Mouse (Mus musculus): ENCODE data around the gene Prr13. TPM values are rescaled to one million over a fixed set of nuclear protein-coding genes. Genes with fewer than 3 reads are reported as not detected.

The Prr13 gene
- polyA plus RNA-seq, 1 experiment: 94.6 TPM

DNA sequence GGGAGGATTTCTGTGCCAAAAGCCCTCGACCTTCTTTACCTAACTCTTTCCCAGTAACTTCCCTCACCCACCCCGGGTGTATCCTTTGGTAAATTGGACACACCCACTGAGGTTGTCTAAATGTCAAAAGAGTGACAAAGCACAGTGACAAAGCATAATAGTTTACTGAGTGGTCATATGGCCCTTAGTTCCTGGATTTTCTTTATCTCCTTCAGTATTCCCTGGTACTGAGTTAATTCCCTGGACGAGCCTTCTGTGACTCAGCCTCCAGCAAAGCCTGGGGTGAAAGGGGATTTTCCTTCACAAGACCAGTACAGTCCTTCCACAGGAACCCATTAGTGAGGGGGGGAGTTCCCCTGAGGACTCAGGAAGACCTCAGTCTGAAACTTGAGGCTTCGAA is 2.1 kb downstream of the Prr13 start:
- no peak for TF ChIP-seq CTCF (IDR thresholded peaks at IDR 0.05; ENCODE audit: borderline replicate concordance, extremely low read depth, insufficient read depth, insufficient read length)
- no peak for TF ChIP-seq POLR2A (IDR thresholded peaks at IDR 0.05; ENCODE audit: borderline replicate concordance, extremely low read depth, insufficient read depth, insufficient read length, poor library complexity, severe bottlenecking)
- no peak for DNase-seq (ENCODE audit: low read depth)

DNA sequence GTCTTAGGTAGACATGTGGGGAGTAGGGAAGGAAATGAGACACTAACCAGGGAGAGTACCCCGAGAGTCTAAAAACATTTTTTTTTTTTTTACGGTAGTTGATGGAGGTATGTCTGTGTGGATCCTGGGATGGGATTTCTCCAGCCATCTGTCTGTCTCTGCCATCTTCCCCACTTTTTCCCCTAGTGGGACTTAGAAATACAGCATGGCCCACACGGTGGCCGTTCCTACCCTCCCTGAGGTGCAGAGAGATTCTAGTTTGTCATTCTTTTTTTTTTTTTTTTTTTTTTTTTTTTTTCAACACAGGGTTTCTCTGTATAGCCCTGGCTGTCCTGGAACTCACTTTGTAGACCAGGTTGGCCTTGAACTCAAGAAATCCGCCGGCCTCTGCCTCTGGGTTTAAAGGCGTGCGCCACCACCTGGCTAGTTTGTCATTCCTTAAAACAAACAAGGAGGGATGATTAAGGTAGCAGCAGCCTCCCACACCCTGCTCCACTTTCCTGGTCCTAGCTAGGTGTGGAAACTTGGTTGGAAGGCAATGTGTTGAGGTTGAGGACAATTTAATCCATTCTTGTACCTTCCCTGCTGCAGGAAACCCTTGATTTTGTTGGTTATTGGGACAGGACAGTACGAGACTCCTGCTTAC is 2.7 kb downstream of the Prr13 start:
- DNase-seq (ENCODE audit: low read depth): no peak
- no peak for TF ChIP-seq CTCF (IDR thresholded peaks at IDR 0.05; ENCODE audit: borderline replicate concordance, extremely low read depth, insufficient read depth, insufficient read length)

DNA sequence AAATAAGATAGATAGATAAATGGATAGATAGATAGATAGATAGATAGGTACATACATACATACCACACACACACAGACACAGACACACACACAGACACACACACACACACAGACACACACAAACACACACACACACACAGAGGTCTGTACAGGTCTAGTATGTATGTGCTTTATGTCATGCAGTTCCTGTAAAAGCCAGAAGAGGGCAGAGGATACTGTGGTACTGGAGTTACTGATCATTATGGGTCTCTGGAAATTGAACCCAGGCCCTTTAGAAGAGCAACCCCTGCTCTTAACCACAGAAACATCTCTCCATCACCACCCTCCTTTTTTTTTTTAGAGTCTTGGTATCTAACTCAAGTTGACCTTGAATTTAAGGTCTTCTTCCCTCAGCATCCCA is 4.8 kb downstream of the Prr13 start:
- TF ChIP-seq CTCF (IDR thresholded peaks at IDR 0.05; ENCODE audit: borderline replicate concordance, extremely low read depth, insufficient read depth, insufficient read length) (peak; percentile 12; the same call in 1 of the 2 replicates), POLR2A (IDR thresholded peaks at IDR 0.05; ENCODE audit: borderline replicate concordance, extremely low read depth, insufficient read depth, insufficient read length, poor library complexity, severe bottlenecking) (no peak)
- peak; percentile 14 for DNase-seq (ENCODE audit: low read depth)

DNA sequence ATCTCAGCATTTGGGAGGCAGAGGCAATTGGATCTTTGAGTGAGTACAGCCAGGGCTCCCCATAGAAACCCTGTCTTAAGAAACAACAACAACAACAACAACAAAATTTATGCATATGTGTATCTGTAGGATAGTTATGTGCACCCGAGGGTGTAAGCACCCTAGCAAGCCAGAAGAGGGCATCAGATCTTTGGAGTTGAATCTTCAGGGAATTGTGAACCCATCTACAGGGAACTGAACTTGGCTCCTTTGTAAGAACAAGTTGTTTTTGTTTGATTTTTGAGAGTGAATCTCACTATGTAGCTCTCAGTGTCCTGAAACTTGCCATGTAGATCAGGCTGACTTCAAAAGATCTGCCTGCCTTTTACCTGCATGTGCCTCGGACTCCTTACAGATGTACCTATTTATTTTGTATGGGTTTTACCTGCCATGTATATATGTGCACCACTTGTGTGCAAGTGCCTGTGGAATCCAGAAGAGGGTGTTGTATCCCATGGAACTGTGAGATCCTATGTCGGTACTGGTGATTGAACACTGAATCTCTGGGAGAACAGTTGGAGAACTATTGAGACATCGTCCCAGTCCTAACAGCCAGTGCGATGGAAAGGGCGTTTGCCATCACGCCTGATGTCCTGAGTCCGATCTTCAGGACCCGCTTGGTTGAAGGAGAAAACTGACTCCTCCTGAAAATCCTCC is 10.0 kb downstream of the Prr13 start:
- no peak for TF ChIP-seq POLR2A (IDR thresholded peaks at IDR 0.05; ENCODE audit: borderline replicate concordance, extremely low read depth, insufficient read depth, insufficient read length, poor library complexity, severe bottlenecking)
- TF ChIP-seq CTCF (IDR thresholded peaks at IDR 0.05; ENCODE audit: borderline replicate concordance, extremely low read depth, insufficient read depth, insufficient read length): no peak
- DNase-seq (ENCODE audit: low read depth): no peak

DNA sequence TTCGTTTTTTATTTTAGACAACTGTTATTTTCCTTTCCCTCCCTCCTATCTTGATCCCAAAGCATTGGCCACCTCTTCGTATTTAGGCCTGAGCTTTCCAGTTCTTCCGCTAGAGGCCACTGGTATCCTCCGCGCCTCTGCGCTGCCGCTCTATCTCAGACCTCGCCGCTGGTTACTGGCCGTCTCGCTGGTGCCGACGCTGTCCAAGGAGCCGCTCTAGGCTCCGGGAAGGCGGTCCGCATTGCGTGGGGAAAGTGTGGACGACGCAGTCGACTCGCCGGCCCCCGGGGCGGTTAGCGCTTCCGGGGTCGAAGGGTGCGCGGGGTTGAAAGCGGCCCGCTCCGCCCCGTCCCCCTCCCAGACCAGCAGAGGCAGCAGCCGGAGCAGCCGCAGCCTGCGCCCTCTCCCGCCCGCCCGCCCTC is 11.4 kb downstream of the Prr13 start, which contains the start of gene Pcbp2:
Gene Pcbp2 (plus strand): TSS at position 357 of the 422 bp plus-strand sequence.
- TF ChIP-seq POLR2A (IDR thresholded peaks at IDR 0.05; ENCODE audit: borderline replicate concordance, extremely low read depth, insufficient read depth, insufficient read length, poor library complexity, severe bottlenecking) (peak; percentile 69), CTCF (IDR thresholded peaks at IDR 0.05; ENCODE audit: borderline replicate concordance, extremely low read depth, insufficient read depth, insufficient read length) (peak; percentile 90)

GRCm38 (mm10) chr15:102470605-102471294 is 11.9 kb downstream of the Prr13 start:
- TF ChIP-seq CTCF (IDR thresholded peaks at IDR 0.05; ENCODE audit: borderline replicate concordance, extremely low read depth, insufficient read depth, insufficient read length): no peak
- TF ChIP-seq POLR2A (IDR thresholded peaks at IDR 0.05; ENCODE audit: borderline replicate concordance, extremely low read depth, insufficient read depth, insufficient read length, poor library complexity, severe bottlenecking): no peak

More for the DNA sequence above, 11.4 kb downstream of the Prr13 start, which contains the start of gene Pcbp2:
- peak; percentile 100 for DNase-seq (ENCODE audit: low read depth)

DNA sequence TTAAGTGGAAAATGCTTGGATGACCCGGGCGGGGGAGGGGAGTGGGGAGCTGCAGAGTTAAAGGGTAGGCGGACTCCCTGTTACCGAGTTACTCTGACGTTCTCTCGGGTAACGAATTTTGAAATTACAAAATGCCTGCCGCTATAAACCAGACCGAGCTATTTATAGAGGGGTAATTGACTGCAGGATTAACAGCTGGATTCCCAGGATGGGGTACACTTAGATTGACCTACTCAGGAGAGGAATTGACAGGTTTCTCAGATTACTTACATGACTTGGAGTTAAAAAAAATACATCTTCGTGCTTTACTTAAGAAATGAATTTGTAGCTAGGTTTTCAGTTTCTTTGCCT is 12.4 kb downstream of the Prr13 start:
- TF ChIP-seq POLR2A (IDR thresholded peaks at IDR 0.05; ENCODE audit: borderline replicate concordance, extremely low read depth, insufficient read depth, insufficient read length, poor library complexity, severe bottlenecking) (no peak), CTCF (IDR thresholded peaks at IDR 0.05; ENCODE audit: borderline replicate concordance, extremely low read depth, insufficient read depth, insufficient read length) (no peak)
- no peak for DNase-seq (ENCODE audit: low read depth)

More at GRCm38 (mm10) chr15:102470605-102471294, 11.9 kb downstream of the Prr13 start:
- DNase-seq (ENCODE audit: low read depth): peak; percentile 95

GRCm38 (mm10) chr15:102471727-102472126 is 12.9 kb downstream of the Prr13 start:
- DNase-seq (ENCODE audit: low read depth): no peak

GRCm38 (mm10) chr15:102473246-102473645 is 14.4 kb downstream of the Prr13 start:
- no peak for DNase-seq (ENCODE audit: low read depth)

More at GRCm38 (mm10) chr15:102471727-102472126, 12.9 kb downstream of the Prr13 start:
- no peak for TF ChIP-seq POLR2A (IDR thresholded peaks at IDR 0.05; ENCODE audit: borderline replicate concordance, extremely low read depth, insufficient read depth, insufficient read length, poor library complexity, severe bottlenecking)
- TF ChIP-seq CTCF (IDR thresholded peaks at IDR 0.05; ENCODE audit: borderline replicate concordance, extremely low read depth, insufficient read depth, insufficient read length): no peak

GRCm38 (mm10) chr15:102474520-102474919 is 15.7 kb downstream of the Prr13 start:
- DNase-seq (ENCODE audit: low read depth): no peak
- TF ChIP-seq POLR2A (IDR thresholded peaks at IDR 0.05; ENCODE audit: borderline replicate concordance, extremely low read depth, insufficient read depth, insufficient read length, poor library complexity, severe bottlenecking): no peak
- TF ChIP-seq CTCF (IDR thresholded peaks at IDR 0.05; ENCODE audit: borderline replicate concordance, extremely low read depth, insufficient read depth, insufficient read length): no peak

More at GRCm38 (mm10) chr15:102473246-102473645, 14.4 kb downstream of the Prr13 start:
- TF ChIP-seq CTCF (IDR thresholded peaks at IDR 0.05; ENCODE audit: borderline replicate concordance, extremely low read depth, insufficient read depth, insufficient read length) (no peak), POLR2A (IDR thresholded peaks at IDR 0.05; ENCODE audit: borderline replicate concordance, extremely low read depth, insufficient read depth, insufficient read length, poor library complexity, severe bottlenecking) (no peak)

- TF ChIP-seq CTCF (IDR thresholded peaks at IDR 0.05; ENCODE audit: borderline replicate concordance, extremely low read depth, insufficient read depth, insufficient read length): no peak
- TF ChIP-seq POLR2A (IDR thresholded peaks at IDR 0.05; ENCODE audit: borderline replicate concordance, extremely low read depth, insufficient read depth, insufficient read length, poor library complexity, severe bottlenecking): no peak
- no peak for DNase-seq (ENCODE audit: low read depth)
Observed at GRCm38 (mm10) chr15:102483136-102483535, 24.3 kb downstream of the Prr13 start.

All from brain, embryonic 14.5 days (tissue).